Mouse (Mus musculus) lung, embryonic 14.5 days (tissue): Measurements from ENCODE around the gene Clk3. TPM values are rescaled to one million over a fixed set of nuclear protein-coding genes. Genes with fewer than 3 reads are reported as not detected.

Experiments used
- ATAC-seq: fragments of 200-750 bp; cut with Nextera tagmentation; 2 replicates; pipeline ENCODE4 v1.8.0; 2017; ENCODE audit warnings: mild to moderate bottlenecking, moderate TSS enrichment, moderate library complexity; ENCODE audit not compliant: insufficient read depth
- DNase-seq: peaks from one replicate; pipeline ENCODE4 v3.0.0-alpha.2; 2015
- H3K27ac ChIP-seq: fragments of 300-500 bp; sonication (generic); 2 replicates; pipeline ENCODE4 v1.5.1; 2014; ENCODE audit warnings: low read depth, mild to moderate bottlenecking, moderate library complexity
- H3K27me3 ChIP-seq: fragments of 300-500 bp; sonication (generic); 2 replicates; pipeline ENCODE4 v1.6.1; 2014; ENCODE audit warnings: low read length, control low read depth; ENCODE audit not compliant: insufficient read depth
- H3K36me3 ChIP-seq: fragments of 300-500 bp; sonication (generic); 2 replicates; pipeline ENCODE4 v1.6.1; 2014; ENCODE audit warnings: control low read depth; ENCODE audit not compliant: insufficient read depth
- H3K4me1 ChIP-seq: fragments of 300-500 bp; sonication (generic); 2 replicates; pipeline ENCODE4 v1.6.1; 2014; ENCODE audit warnings: antibody characterized with exemption, control low read depth; ENCODE audit not compliant: insufficient read depth
- H3K4me2 ChIP-seq: fragments of 300-500 bp; sonication (generic); 2 replicates; pipeline ENCODE4 v1.6.1; 2014; ENCODE audit warnings: mild to moderate bottlenecking
- H3K4me3 ChIP-seq: fragments of 300-500 bp; sonication (generic); 2 replicates; pipeline ENCODE4 v1.5.1; 2014; ENCODE audit warnings: low read depth, low read length
- H3K9ac ChIP-seq: fragments of 300-500 bp; sonication (generic); 2 replicates; pipeline ENCODE4 v1.6.1; 2014
- H3K9me3 ChIP-seq: fragments of 300-500 bp; sonication (generic); 2 replicates; pipeline ENCODE4 v1.6.1; 2016; ENCODE audit warnings: low read depth, low read length, control low read depth
- CTCF ChIP-seq: IDR thresholded peaks from 2 replicates; pipeline ENCODE4 v1.5.1; 2016; ENCODE audit warnings: antibody characterized with exemption, low read depth
- WGBS: fragments of 180-500 bp; shearing (Covaris S2); extraction: QIAGEN DNeasy Blood & Tissue Kit; methylation state at CpG from one replicate; pipeline ENCODE4 v1.1.7; 2014; 5-methylcytosine and 5-hydroxymethylcytosine counted together
- polyA plus RNA-seq: library from polyadenylated mRNA; unstranded; fragments of >200 nt; fragmentation: Nextera tagmentation; extraction: Ambion mirVana; gene quantifications from 2 replicates; pipeline ENCODE4 v1.2.1, GENCODE M21; 2014

The Clk3 gene
- polyA plus RNA-seq, 1 experiment from 2014 or later = 72.7 TPM

- ATAC-seq = peak; percentile 98
- Histone ChIP-seq H3K27me3 (no peaks in the 10 kb centered on the region), H3K4me3 (peak within 1 kb of the TSS; percentile 85), H3K4me1 (peaks cover 3% of the 10 kb centered on the region; the same call in 1 of the 2 replicates), H3K9me3 (no peaks in the 10 kb centered on the region), H3K9ac (peak within 1 kb of the TSS; percentile 89), H3K27ac (peak within 1 kb of the TSS; percentile 87), H3K4me2 (peak within 1 kb of the TSS; percentile 74), H3K36me3 (peaks cover 12% of the 10 kb centered on the region)
- TF ChIP-seq CTCF = no peak
- WGBS = under 1% methylated on average over 23 of the region's 23 CpGs
- DNase-seq = peak; percentile 98
These were observed 57.5 kb downstream of the Clk3 start, which contains the start of gene Edc3 for GRCm38 (mm10) chr9:57708068-57708719. Gene Edc3, plus strand, starts transcription at chr9:57708540.

- Histone ChIP-seq H3K4me2 (no peak overlapping the region), H3K9me3 (no peaks in the 10 kb centered on the region), H3K27ac (no peak overlapping the region), H3K27me3 (no peaks in the 10 kb centered on the region), H3K4me3 (no peak overlapping the region), H3K36me3 (no peaks in the 10 kb centered on the region), H3K4me1 (peaks cover 3% of the 10 kb centered on the region; the same call in 1 of the 2 replicates), H3K9ac (no peak overlapping the region)
- ATAC-seq = no peak
- DNase-seq = no peak
- TF ChIP-seq CTCF = no peak
- 88% methylated on average over 3 of the region's 3 CpGs for WGBS
These were observed 59.2 kb downstream of the Clk3 start for GRCm38 (mm10) chr9:57706496-57706895.

Other genes starting within 250 kb of the Clk3 start
- gene Cox5a, start 244.6 kb downstream of the Clk3 start, polyA plus RNA-seq = 527 and 554 TPM in 2 replicates
- gene Fam219b, start 228.3 kb downstream of the Clk3 start, polyA plus RNA-seq = 20.2 and 22.4 TPM in 2 replicates
- gene Mpi, start 213.1 kb downstream of the Clk3 start, polyA plus RNA-seq = 35.1 and 38.1 TPM in 2 replicates
- 54.2 and 55.6 TPM in 2 replicates for gene Scamp2, start 204.9 kb downstream of the Clk3 start, polyA plus RNA-seq
- gene Ulk3, start 176.4 kb downstream of the Clk3 start, polyA plus RNA-seq = 8.0 and 10.6 TPM in 2 replicates
- gene Cplx3, start 159.6 kb downstream of the Clk3 start, polyA plus RNA-seq = not detected in 2 replicates
- not detected in 2 replicates for gene Lman1l, start 145.1 kb downstream of the Clk3 start, polyA plus RNA-seq
- gene Csk, start 112.2 kb downstream of the Clk3 start, polyA plus RNA-seq = 23.6 and 28.7 TPM in 2 replicates
- not detected in 2 replicates for gene Cyp1a2, start 82.2 kb downstream of the Clk3 start, polyA plus RNA-seq
- gene Cyp1a1, start 77.9 kb downstream of the Clk3 start, polyA plus RNA-seq = not detected in 2 replicates
- gene Edc3, start 57.3 kb downstream of the Clk3 start, polyA plus RNA-seq = 24.0 and 24.9 TPM in 2 replicates
- 4.7 and 4.9 TPM in 2 replicates for gene Arid3b, start 70.9 kb upstream of the Clk3 start, polyA plus RNA-seq
- gene Ubl7, start 145.1 kb upstream of the Clk3 start, polyA plus RNA-seq = 101 and 107 TPM in 2 replicates
- 1.0 TPM in 2 replicates for gene Sema7a, start 174.3 kb upstream of the Clk3 start, polyA plus RNA-seq
- 0.13 and 0.69 TPM in 2 replicates for gene Cyp11a1, start 240.6 kb upstream of the Clk3 start, polyA plus RNA-seq